Mouse (Mus musculus) erythroblast, embryonic 14.5 days (primary cell): ENCODE measurements around the gene Ttc24.

ENCODE experiments used
- GATA1 ChIP-seq: IDR thresholded peaks from 2 replicates; pipeline ENCODE4 v1.6.1; 2012; ENCODE audit warnings: low read length, inconsistent platforms, mixed read lengths
- TAL1 ChIP-seq: IDR thresholded peaks from 3 replicates; pipeline ENCODE4 v1.6.1; 2012; ENCODE audit warnings: low read length, inconsistent platforms, mixed read lengths

DNA sequence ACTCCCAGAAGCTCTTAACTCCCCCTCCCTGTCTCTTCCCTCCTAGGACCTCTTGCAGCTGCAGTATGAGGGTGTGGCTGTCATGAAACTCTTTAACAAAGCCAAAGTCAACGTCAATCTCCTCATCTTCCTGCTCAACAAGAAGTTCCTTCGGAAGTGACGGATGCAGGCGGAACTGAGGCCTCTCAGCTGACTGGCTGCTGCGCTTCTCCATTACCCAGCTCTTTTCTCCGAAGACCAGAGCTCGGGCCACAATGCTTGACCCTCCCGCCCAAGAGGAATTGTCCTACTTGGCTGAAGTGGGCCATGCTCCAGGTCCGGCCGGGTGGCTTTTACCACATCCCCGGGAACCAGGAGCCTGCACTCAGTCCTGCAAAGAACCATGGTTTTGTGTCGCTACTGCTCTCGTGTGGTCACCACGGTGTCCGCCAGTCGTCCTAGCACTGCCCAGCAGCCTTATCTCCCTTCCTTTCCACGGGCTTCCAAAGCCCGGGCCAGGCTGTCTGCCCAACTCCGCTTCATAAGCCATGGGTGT is 42.1 kb upstream of the Ttc24 start:
- no peak for TF ChIP-seq GATA1
- TF ChIP-seq TAL1: no peak
